Mouse (Mus musculus) adrenal gland, postnatal 14 days (tissue): ENCODE data around the gene Olfr536. TPM values are rescaled to one million over a fixed set of nuclear protein-coding genes. Genes with fewer than 3 reads are reported as not detected.
"Not testable (repeated sequence)": the region's sequence is repeated elsewhere in the genome, so short reads cannot be mapped to it uniquely, and the experiment has no call there.

ENCODE experiments used
- DNase-seq: peaks from one replicate; pipeline ENCODE4 v3.0.0; 2021; ENCODE audit warnings: mixed read lengths
- long read RNA-seq, 2 experiments: library from polyadenylated mRNA; stranded (forward); transcript quantifications; one replicate each; pipeline ENCODE4 v2.0.0; 2021
- total RNA-seq: library from RNA; stranded (reverse); gene quantifications from 2 replicates; pipeline ENCODE4 v1.2.3, GENCODE M21; 2021

Olfr536 gene
- total RNA-seq: not detected in 2 replicates
- long read RNA-seq, experiment 1: 0 reads
- long read RNA-seq, experiment 2: 0 reads

DNA sequence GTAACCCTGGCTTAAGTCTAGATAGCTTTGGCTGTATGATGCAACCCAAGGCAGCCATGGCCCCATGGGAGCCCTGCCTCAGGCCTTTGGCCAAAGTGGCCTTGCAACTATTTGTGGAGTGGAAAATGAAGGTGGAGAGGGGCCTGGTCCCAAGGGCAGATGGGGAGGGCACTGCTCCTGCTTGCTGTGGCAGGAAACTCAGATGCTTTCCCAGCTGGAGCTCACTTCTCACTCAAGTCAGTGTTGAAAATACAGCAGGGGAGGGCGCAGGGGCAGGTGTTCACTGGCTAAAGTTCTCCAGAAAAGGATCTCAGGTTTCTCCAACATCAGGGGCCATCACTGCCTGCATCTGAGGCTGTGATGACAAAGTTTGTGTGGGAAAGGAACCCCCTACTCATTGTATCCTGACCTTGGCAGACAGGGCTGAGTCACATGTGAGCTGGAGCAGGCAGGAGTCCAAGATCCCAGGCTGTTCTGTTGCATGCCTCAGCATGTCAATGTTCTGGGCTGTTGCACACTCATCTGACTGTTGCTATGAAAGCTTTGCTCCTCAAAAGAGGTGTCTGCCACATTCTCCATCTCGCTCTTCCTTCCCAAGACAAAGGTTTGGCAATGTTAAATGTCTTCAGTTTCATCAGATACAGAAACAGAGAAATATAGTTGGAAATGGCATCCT, at the start of gene Olfr536:
Gene Olfr536, minus strand, starts transcription at position 51 of the 676 bp plus-strand sequence.
- peak; percentile 20 for DNase-seq

DNA sequence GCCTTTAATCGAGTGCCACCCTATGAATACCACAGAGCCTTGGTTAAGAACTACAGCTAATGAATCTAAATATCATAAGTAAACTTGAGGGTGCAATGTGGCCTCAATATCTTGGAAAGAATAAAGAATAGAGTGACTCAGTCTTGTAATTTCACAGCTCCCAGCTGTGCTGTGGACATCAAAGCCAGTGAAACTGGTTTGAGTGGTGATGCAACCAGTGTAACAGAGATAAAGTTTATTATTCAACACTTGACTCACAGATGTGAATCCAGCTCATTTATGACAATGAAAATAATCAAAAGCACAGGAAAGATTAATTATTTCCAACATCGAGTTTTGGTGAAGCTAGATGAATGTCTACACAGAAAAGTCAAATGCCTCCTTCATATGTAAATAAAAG, 32.5 kb upstream of the Olfr536 start:
- DNase-seq: no peak

DNA sequence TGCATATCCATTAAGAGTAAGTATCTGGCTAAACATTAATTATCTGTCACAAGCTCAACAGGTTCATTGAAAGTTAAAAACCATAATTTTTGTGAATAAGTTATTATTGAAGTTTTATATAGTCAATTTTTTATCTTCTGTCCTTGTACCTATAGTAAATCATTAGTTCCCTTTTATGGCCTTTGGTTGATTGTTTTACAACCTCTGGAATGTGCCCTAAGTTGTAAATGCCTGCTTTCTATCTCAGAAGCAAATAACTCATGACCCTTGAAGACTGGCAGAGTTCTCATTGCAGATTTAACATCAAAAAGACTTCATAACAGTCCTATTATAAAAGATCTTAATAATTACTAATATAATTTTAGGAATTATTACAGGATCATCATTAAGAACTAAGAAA, 12.5 kb downstream of the Olfr536 start:
- no peak for DNase-seq

DNA sequence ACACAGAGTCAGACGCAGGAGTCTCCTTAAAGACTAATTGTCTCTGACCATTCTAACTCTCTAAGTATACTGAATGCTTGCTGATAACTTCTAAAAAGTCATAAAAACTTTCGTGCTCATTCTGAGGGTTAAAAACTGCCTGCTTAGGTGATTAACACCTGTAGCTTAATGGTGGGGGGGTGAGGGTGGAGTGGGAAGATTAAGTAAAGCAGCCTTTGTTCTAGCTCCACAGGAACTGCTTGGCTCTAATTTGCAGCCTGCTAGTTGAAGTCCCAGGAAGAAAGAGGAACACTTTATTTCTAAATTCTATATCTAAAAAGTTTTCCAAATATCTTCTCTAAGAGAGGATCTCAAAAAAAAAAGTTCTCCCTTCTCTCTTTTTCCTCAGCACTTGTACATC, 13.0 kb downstream of the Olfr536 start:
- DNase-seq: no peak

DNA sequence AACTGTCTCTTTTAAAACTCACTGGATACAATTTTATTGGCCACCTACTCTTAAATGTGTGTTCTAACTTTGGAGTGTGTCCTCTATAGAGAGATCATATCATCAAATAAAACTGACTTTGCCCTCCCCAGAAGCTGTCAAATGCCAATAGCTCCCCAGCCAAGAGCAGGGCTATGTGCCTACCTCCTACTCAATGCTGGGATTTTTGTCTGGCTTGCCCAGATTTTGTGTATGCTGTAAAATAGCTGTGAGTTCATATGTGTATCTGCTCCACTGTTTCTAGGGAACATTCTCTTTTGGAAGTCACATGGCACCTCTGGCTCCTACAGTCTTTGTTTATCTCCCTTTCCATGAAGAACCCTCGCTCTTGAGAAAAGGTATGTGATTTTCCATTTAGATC, 18.2 kb downstream of the Olfr536 start:
- no peak for DNase-seq

DNA sequence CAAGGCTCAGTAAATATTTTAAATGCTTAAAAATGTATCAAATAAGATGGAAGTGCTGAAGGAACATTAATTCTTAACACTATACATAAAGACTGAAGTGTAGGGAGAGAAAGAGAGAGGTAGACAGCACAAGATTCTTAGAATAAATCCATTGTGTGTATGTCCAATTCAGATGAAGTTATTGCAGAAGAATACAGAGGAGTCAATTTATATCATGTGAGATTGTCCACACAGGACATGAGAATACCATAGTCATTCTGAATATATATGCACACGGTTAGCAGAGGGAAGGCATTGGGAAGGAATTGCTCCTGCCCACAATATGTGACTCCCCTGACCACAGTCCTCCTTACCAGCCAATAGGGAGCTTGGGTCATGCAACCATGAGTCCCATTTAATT, 23.3 kb downstream of the Olfr536 start, which contains the start of gene Olfr535:
Gene Olfr535, plus strand, starts transcription at position 301 of the 400 bp plus-strand sequence.
- DNase-seq: no peak

DNA sequence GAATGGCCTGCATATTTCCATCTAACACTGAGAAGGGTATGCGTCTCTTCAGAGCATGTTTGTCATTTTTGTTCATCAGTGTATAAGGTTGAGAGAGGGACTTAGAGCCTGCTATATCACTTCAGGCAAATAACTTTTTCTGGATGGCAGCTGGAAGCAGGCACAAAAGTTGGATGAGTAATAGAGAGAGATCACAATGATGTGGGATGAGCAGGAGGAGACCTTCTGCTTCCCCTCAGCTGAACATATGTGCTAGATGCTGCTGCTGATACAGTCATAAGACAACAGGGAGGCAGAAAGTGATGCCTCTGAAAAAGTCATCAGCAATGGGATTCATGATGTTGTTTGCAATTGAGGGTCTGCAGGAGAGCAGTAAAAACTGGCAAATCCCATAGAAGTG, 28.5 kb downstream of the Olfr536 start:
- DNase-seq: no peak

DNA sequence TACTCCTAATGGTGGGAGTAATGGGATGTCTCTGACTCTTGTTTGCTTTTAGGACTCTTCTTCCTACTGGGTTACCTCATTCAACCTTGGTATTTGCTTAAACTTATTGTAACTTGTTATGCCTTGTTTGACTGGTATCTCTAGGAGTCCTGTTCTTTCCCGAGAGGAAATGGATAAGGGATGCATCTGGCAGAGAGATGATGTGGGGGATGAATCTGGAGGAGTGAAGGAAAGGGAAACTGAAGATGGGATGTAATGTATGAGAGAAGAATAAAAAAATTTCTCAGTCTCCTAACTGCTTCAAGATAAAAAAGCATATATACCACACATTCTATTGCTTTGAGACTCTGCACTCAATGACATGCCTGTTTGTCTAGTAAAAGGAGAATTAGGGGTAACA, 29.3 kb downstream of the Olfr536 start:
- DNase-seq: no peak

DNA sequence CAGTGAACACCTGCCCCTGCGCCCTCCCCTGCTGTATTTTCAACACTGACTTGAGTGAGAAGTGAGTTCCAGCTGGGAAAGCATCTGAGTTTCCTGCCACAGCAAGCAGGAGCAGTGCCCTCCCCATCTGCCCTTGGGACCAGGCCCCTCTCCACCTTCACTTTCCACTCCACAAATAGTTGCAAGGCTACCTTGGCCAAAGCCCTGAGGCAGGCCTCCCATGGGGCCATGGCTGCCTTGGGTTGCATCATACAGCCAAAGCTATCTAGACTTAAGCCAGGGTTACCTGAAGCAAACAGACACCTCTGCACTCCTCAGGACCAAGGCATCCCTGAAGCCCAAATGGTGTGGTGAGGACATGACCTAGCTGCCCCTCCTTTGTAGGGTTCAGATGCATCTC, 44.1 kb downstream of the Olfr536 start, which contains the start of gene Olfr533:
Gene Olfr533, plus strand, starts transcription at position 301 of the 400 bp plus-strand sequence.
- DNase-seq: not testable (repeated sequence)

Other genes starting within 250 kb of the Olfr536 start
- not detected in 2 replicates for gene Olfr525, start 186.5 kb downstream of the Olfr536 start, total RNA-seq
- not detected in 2 replicates for gene Olfr527, start 173.4 kb downstream of the Olfr536 start, total RNA-seq
- not detected in 2 replicates for gene Olfr60, start 145.7 kb downstream of the Olfr536 start, total RNA-seq
- gene Olfr530, start 131.1 kb downstream of the Olfr536 start, total RNA-seq: not detected in 2 replicates
- gene Olfr531, start 104.5 kb downstream of the Olfr536 start, total RNA-seq: not detected in 2 replicates
- gene Olfr532, start 85.8 kb downstream of the Olfr536 start, total RNA-seq: not detected in 2 replicates
- not detected in 2 replicates for gene Olfr533, start 44.0 kb downstream of the Olfr536 start, total RNA-seq
- not detected in 2 replicates for gene Olfr535, start 23.2 kb downstream of the Olfr536 start, total RNA-seq
- not detected in 2 replicates for gene Olfr538, start 60.5 kb upstream of the Olfr536 start, total RNA-seq
- not detected in 2 replicates for gene Olfr46, start 93.9 kb upstream of the Olfr536 start, total RNA-seq
- gene Olfr61, start 121.6 kb upstream of the Olfr536 start, total RNA-seq: not detected in 2 replicates
- not detected in 2 replicates for gene Olfr53, start 139.1 kb upstream of the Olfr536 start, total RNA-seq
- gene Olfr539, start 152.5 kb upstream of the Olfr536 start, total RNA-seq: not detected in 2 replicates
- gene Olfr45, start 174.6 kb upstream of the Olfr536 start, total RNA-seq: not detected in 2 replicates
- gene Olfr541, start 189.9 kb upstream of the Olfr536 start, total RNA-seq: not detected in 2 replicates